Mouse (Mus musculus) spleen, embryonic (tissue): ENCODE results near the gene Atg4d.
"Not testable (repeated sequence)": the region's sequence is repeated elsewhere in the genome, so short reads cannot be mapped to it uniquely, and the experiment has no call there.

Source experiments
- CTCF ChIA-PET: fragments of 350-600 bp; sonication (Branson Sonifier 250); formaldehyde crosslinking; loops from one replicate; lab custom pipeline; 2022; lab: Charles Lee

Gene Atg4d

DNA sequence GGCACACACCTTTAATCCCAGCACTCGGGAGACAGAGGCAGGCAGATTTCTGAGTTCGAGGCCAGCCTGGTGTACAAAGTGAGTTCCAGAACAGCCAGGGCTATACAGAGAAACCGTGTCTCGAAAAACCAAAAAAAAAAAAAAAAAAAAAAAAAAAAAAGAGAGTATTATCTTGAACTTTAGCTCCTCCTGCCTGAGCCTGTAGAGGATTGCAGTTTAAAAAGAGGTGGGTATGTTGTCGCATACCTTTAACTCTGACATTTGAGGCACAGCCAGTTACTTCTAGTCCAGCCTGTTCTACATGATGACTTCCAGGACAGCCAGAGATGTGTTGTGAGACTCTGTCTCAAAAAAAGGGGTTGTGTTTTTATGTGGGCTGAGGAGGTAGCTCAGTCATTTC lies 4.5 kb downstream of the Atg4d start:
- CTCF ChIA-PET = not testable (repeated sequence)

DNA sequence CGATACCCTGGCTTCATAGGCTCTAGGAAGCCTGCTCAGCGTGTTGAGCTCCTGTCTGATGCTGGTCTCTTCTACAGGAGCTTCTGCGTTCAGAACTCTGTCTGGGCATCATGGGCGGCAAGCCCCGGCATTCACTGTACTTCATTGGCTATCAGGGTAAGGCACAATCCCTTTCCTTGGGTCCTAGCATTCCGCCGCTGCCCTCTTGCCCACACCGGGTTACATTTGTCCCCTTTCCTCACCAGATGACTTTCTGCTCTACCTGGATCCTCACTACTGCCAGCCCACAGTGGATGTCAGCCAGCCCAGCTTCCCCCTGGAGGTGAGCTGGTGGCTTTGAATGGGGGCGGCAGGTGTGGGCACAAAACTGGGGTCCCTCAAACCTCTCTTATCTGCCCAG lies 7.3 kb downstream of the Atg4d start:
- CTCF ChIA-PET = no interaction called here

- CTCF ChIA-PET = interaction anchor here (0.7 kb wide), 1 partner anchor 9 kb away, joined by 4 read pairs; no protein-coding TSS in a partner anchor
Measured at GRCm38 (mm10) chr9:21273094-21273493, 8.0 kb downstream of the Atg4d start.

DNA sequence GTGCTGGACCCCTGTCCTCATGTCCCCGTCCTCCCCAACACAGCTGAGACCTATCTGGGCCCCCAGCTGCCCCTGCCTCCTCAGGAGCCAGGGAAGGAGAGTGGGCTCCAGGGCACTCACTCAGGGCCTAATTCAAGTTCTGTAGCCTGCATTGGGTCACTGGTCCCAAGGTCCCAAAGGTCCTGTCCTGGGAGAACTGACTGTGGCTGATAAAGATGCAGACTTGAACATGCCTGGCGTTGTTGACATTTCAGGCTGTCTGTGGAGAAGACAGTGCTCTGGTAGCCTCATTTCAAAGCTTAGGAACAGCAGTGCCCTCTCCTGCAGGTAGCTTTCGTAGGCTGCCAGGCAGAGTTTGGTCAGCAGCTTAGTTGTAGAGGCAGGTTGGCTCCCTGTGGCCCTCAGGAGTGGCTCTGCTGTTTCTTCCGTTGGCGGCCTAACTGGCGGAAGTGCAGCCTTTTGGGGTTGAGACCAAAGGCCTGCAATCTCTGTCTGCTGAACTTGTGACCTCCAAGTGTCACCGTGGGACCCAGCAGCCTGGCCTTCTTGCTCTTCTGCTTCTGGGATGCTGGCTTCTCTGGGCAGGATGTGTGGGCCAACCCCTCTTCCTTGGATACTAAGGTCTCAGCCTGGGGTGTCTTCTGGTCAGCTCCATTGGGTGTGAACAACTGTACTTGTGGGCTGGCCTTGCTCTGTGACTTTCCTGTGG lies 8.6 kb downstream of the Atg4d start:
- CTCF ChIA-PET = interaction anchor here (0.7 kb wide), 1 partner anchor 8 kb away, joined by 4 read pairs; no protein-coding TSS in a partner anchor

- CTCF ChIA-PET = interaction anchor here (0.7 kb wide), 1 partner anchor 13 kb away, joined by 3 read pairs; the partner anchor contains the start of gene Kri1
Measured at GRCm38 (mm10) chr9:21274336-21274735, 9.2 kb downstream of the Atg4d start.

- CTCF ChIA-PET = interaction anchor here (0.7 kb wide), 1 partner anchor 12 kb away, joined by 3 read pairs; the partner anchor contains the start of gene Kri1
Measured at GRCm38 (mm10) chr9:21275013-21275710, 10.1 kb downstream of the Atg4d start.

DNA sequence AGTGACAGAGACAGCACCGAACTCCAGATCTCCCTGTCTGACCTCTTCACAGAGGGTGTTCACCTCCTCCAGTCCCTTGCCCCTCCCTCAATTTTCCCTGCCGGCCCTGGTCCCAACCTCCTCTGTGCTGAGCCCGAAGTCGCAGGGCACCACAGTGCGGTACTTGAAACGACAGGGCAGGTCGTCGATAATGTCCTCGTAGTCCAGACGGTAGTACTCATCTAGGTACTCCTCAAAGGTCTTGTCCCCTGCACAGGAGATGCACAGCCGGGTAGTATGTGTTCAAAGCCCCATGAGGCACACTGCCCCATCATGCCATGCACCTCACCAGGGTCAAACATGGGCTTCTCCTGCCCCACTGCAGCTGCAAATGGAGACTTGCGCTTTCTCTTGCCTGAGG lies 10.6 kb downstream of the Atg4d start:
- CTCF ChIA-PET = no interaction called here

GRCm38 (mm10) chr9:21276307-21276706 lies 11.2 kb downstream of the Atg4d start:
- CTCF ChIA-PET = interaction anchor here (0.8 kb wide), 1 partner anchor 11 kb away, joined by 3 read pairs; the partner anchor contains the start of gene Kri1

DNA sequence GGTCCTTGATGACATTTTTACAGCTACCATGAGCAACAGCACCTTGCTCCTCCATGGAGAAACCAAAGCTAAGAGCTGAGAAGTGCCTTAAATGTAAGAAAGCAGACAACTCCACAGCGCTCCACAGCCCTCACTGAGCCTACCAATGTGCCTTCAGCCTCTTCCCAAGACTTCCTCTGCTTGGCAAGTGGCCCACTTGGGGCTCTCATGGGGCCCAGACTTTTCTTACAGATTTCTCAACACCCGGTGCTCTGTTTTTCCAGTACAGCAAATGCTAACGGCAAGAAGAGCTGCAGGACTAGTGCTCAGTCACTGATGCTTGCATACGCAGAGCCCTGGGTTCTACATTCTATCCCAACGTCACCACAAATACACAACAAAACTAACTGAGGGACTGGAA lies 12.7 kb downstream of the Atg4d start:
- CTCF ChIA-PET = interaction anchor here (0.6 kb wide), 1 partner anchor 82 kb away, joined by 6 read pairs; no protein-coding TSS in a partner anchor

GRCm38 (mm10) chr9:21283591-21283990 lies 18.5 kb downstream of the Atg4d start:
- CTCF ChIA-PET = interaction anchor here (0.6 kb wide), 1 partner anchor 153 kb away, joined by 6 read pairs; no protein-coding TSS in a partner anchor

- CTCF ChIA-PET = interaction anchor here (0.6 kb wide), 2 partner anchors 26 to 185 kb away, joined by 3 to 4 read pairs; no protein-coding TSS in a partner anchor
Measured at GRCm38 (mm10) chr9:21283994-21284393, 18.9 kb downstream of the Atg4d start.

GRCm38 (mm10) chr9:21286753-21287152 lies 21.7 kb downstream of the Atg4d start:
- CTCF ChIA-PET = no interaction called here

DNA sequence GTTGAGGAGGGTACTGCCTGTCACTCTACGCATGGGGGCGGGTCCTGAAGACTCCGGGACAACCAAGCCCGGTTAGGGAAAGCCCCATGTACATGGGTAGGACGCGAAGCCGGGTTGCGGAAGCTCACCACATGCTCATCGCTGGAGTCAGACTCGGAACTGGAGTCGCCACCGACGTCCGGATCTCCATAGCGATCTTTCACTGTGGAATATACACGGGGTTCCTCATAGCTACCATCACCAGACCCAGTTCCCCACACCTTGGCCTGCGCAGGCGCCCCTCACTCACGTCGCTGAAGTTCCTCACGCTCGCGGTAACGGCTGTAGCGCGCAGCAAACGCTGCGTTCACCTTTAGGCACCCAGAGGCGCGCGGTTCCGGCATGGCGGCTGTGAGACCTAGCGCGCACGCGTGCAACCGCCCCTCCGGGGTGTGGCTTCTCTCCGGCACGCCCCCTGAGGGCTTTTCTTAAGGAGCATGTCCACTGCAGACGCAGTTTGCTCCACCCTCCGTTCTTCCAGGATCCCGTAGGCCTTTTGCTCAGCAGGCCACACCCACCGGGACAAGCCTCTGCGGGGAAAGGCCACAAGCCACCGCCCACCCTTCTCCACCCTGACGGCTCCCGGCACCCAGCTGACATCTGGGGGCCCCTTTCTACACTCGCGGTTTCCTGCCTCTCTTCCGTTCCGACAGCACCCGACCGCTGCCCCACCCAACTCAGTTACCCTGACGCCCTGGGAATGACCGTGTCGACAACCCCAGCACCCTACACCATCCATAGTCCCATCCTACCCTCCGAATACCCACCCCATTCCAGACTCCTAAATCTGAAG lies 22.7 kb downstream of the Atg4d start, which contains the start of gene Kri1:
Gene Kri1 (minus strand): TSS at position 399 of the 832 bp plus-strand sequence.
- CTCF ChIA-PET = interaction anchor here (0.8 to 1.1 kb wide), 2 partner anchors 11 to 13 kb away, joined by 3 read pairs; no protein-coding TSS in a partner anchor

GRCm38 (mm10) chr9:21288404-21289336 lies 23.6 kb downstream of the Atg4d start:
- CTCF ChIA-PET = interaction anchor here (0.6 kb wide), 2 partner anchors 24 to 68 kb away, joined by 3 to 8 read pairs; no protein-coding TSS in a partner anchor

DNA sequence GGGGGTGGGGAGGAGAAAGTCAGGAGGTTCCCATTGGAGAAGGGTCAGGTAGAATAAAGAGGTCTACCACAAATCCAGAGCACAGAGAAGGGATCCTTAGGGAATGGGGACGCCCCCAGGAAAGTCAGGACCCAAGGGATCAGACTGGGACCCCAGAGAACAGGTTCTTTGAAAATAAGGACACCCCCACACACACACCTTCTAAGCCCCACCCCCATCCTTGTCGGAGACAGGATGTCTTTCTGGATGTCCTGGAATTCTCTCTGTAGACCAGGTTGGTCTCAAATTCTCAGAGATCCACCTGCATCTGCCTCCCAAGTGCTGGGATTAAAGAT lies 24.2 kb downstream of the Atg4d start:
- CTCF ChIA-PET = interaction anchor here (0.6 kb wide), 1 partner anchor 68 kb away, joined by 8 read pairs; no protein-coding TSS in a partner anchor

GRCm38 (mm10) chr9:21290589-21290988 lies 25.5 kb downstream of the Atg4d start:
- CTCF ChIA-PET = interaction anchor here (0.6 to 0.9 kb wide), 4 partner anchors 11 to 139 kb away, joined by 3 to 8 read pairs (median 6); no protein-coding TSS in a partner anchor

DNA sequence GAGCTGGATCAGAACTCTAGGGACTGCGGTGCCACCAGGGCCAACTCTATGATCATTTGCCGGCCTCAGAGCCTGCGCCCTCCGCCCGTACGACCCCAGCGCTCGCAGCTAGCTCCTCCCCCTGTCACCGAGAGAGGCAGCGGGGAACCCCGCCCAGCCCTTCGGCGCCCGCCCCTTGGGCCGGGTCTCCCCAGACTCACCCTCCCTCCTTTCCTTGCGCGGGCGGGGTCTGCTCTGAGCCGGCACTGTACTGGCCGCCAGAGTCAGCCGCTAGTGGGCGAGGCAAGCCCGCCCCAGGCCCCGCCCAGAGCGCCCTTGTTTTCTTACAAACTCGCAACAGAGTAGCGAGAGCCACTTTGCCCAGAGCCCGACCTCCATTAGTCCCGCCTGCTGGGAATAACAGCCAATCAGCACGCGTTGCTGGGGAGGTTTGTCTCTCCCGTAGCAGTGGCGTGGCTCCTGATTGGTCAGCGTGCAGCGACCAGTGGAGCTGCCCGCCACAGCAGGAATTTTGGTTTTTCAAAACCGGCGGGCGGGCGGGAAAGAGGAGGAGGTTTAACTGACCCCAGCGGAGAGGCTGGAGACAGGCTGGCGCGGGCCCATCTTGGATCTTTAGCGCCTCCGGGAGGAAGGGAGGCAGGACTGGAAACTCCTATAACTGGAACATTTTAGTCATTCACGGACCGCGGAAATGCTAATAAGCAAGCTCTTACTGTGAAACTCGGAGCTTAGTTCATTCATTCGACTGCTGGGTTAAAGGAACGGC lies 26.1 kb downstream of the Atg4d start, which contains the start of gene Cdkn2d:
Gene Cdkn2d (minus strand): TSS at position 386 of the 766 bp plus-strand sequence.
- CTCF ChIA-PET = interaction anchor here (0.6 to 0.7 kb wide), 3 partner anchors 11 to 140 kb away, joined by 3 to 8 read pairs (median 6); no protein-coding TSS in a partner anchor

GRCm38 (mm10) chr9:21291868-21292267 lies 26.8 kb downstream of the Atg4d start:
- CTCF ChIA-PET = not testable (repeated sequence)

DNA sequence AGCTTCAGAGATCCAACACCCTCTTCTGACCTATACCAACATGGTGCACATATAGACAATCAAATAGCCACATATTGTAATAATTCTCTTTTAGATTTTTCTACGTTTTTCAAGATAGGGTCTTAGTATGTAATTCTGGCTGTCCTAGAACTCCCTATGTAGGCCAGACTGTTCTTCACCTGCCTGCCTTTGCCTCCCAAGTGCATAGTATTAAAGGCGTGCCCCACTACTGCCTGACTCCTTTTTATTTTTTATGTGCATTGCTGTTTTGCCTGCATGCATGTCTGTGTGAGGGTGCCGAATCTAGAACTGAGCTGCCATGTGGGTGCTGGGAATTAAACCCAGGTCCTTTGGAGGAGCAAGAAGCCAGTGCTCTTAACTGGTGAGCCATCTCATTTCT lies 27.2 kb downstream of the Atg4d start:
- CTCF ChIA-PET = interaction anchor here (0.6 kb wide), 1 partner anchor 21 kb away, joined by 4 read pairs; no protein-coding TSS in a partner anchor
